Mouse (Mus musculus) hindbrain, embryonic 10.5 days (tissue): ENCODE data around the gene T2. TPM values are rescaled to one million over a fixed set of nuclear protein-coding genes. Genes with fewer than 3 reads are reported as not detected.
"Not testable (repeated sequence)": the region's sequence is repeated elsewhere in the genome, so short reads cannot be mapped to it uniquely, and the experiment has no call there.

Source experiments
- DNase-seq: peaks from one replicate; pipeline ENCODE4 v3.0.0-alpha.2; 2017; ENCODE audit warnings: low spot score
- H3K27ac ChIP-seq: fragments of 300-500 bp; sonication (generic); 2 replicates; pipeline ENCODE4 v1.5.1; 2016; ENCODE audit warnings: mild to moderate bottlenecking, moderate library complexity
- H3K27me3 ChIP-seq: fragments of 300-500 bp; sonication (generic); 2 replicates; pipeline ENCODE4 v1.6.1; 2016; ENCODE audit warnings: mild to moderate bottlenecking; ENCODE audit not compliant: poor library complexity, insufficient read depth, severe bottlenecking
- H3K36me3 ChIP-seq: fragments of 300-500 bp; sonication (generic); 2 replicates; pipeline ENCODE4 v1.6.1; 2016; ENCODE audit warnings: mild to moderate bottlenecking, moderate library complexity
- H3K4me1 ChIP-seq: fragments of 300-500 bp; sonication (generic); replicated peaks from 2 replicates; pipeline ENCODE4 v1.6.1; 2016; ENCODE audit warnings: mild to moderate bottlenecking
- H3K4me3 ChIP-seq: fragments of 300-500 bp; sonication (generic); 2 replicates; pipeline ENCODE4 v1.5.1; 2016; ENCODE audit warnings: mild to moderate bottlenecking, moderate library complexity
- H3K9me3 ChIP-seq: fragments of 300-500 bp; sonication (generic); 2 replicates; pipeline ENCODE4 v1.6.1; 2016; ENCODE audit warnings: mild to moderate bottlenecking, moderate library complexity
- WGBS: fragments of 180-500 bp; shearing (Covaris S2); methylation state at CpG from one replicate; pipeline ENCODE4 v1.1.7; 2016; 5-methylcytosine and 5-hydroxymethylcytosine counted together
- polyA plus RNA-seq: library from polyadenylated mRNA; unstranded; fragments of >200 nt; fragmentation: Nextera tagmentation; extraction: Ambion mirVana; gene quantifications from 2 replicates; pipeline ENCODE4 v1.2.1, GENCODE M21; 2016

T2 gene
- polyA plus RNA-seq, 1 experiment from 2014 or later: 0.82 TPM

- H3K36me3 ChIP-seq: no peaks in the 10 kb centered on the region
- WGBS: 24% methylated on average over 13 of the region's 13 CpGs
- H3K4me3 ChIP-seq: no peak overlapping the region
- peak; percentile 66 for DNase-seq
- H3K4me1 ChIP-seq: peaks cover 71% of the 10 kb centered on the region
- no peaks in the 10 kb centered on the region for H3K9me3 ChIP-seq
- H3K27me3 ChIP-seq: no peaks in the 10 kb centered on the region
- H3K27ac ChIP-seq: peak overlapping the region; percentile 94
Observed at GRCm38 (mm10) chr17:8370634-8371229, 14.9 kb downstream of the T2 start.

GRCm38 (mm10) chr17:8371834-8372233 is 16.0 kb downstream of the T2 start:
- Histone ChIP-seq H3K27ac (peak overlapping the region; percentile 94), H3K4me3 (peak overlapping the region; percentile 51), H3K27me3 (no peaks in the 10 kb centered on the region), H3K36me3 (no peaks in the 10 kb centered on the region), H3K9me3 (no peaks in the 10 kb centered on the region), H3K4me1 (peaks cover 65% of the 10 kb centered on the region)
- peak; percentile 92 for DNase-seq
- WGBS: 0% methylated on average over 7 of the region's 7 CpGs

- Histone ChIP-seq H3K9me3 (no peaks in the 10 kb centered on the region), H3K4me1 (peaks cover 59% of the 10 kb centered on the region), H3K27me3 (no peaks in the 10 kb centered on the region), H3K4me3 (peak overlapping the region; percentile 51), H3K27ac (peak overlapping the region; percentile 94), H3K36me3 (no peaks in the 10 kb centered on the region)
- WGBS: 3% methylated on average over 18 of the region's 18 CpGs
- peak; percentile 86 for DNase-seq
Observed at GRCm38 (mm10) chr17:8372286-8373046, 16.7 kb downstream of the T2 start.

GRCm38 (mm10) chr17:8377298-8377697 is 21.5 kb downstream of the T2 start:
- 63% methylated on average over 5 of the region's 5 CpGs for WGBS

GRCm38 (mm10) chr17:8385441-8385840 is 29.6 kb downstream of the T2 start:
- H3K4me1 ChIP-seq: peaks cover 15% of the 10 kb centered on the region
- H3K36me3 ChIP-seq: no peaks in the 10 kb centered on the region
- WGBS: 92% methylated on average over 2 of the region's 2 CpGs
- peaks cover 38% of the 10 kb centered on the region for H3K27me3 ChIP-seq
- H3K27ac ChIP-seq: no peak overlapping the region
- 0 out of 2 replicates have a peak, but pooled peaks cover 3% of the 10 kb centered on the region for H3K9me3 ChIP-seq
- DNase-seq: no peak
- H3K4me3 ChIP-seq: no peak overlapping the region

More at GRCm38 (mm10) chr17:8377298-8377697, 21.5 kb downstream of the T2 start:
- DNase-seq: no peak
- no peak overlapping the region for H3K4me3 ChIP-seq
- 0 out of 2 replicates have a peak, but pooled peaks cover 3% of the 10 kb centered on the region for H3K9me3 ChIP-seq
- no peaks in the 10 kb centered on the region for H3K27me3 ChIP-seq
- H3K27ac ChIP-seq: no peak overlapping the region
- no peaks in the 10 kb centered on the region for H3K36me3 ChIP-seq
- peaks cover 13% of the 10 kb centered on the region for H3K4me1 ChIP-seq

GRCm38 (mm10) chr17:8388463-8388862 is 32.7 kb downstream of the T2 start:
- no peaks in the 10 kb centered on the region for H3K9me3 ChIP-seq
- H3K27me3 ChIP-seq: peaks cover 55% of the 10 kb centered on the region
- no peak overlapping the region for H3K27ac ChIP-seq
- DNase-seq: peak; percentile 55
- WGBS: 2% methylated on average over 13 of the region's 13 CpGs
- peaks cover 15% of the 10 kb centered on the region for H3K4me1 ChIP-seq
- peak overlapping the region; percentile 38; the same call in 1 of the 2 replicates for H3K4me3 ChIP-seq
- no peaks in the 10 kb centered on the region for H3K36me3 ChIP-seq

GRCm38 (mm10) chr17:8388990-8389789 is 33.4 kb downstream of the T2 start:
- Histone ChIP-seq H3K4me1 (peaks cover 15% of the 10 kb centered on the region), H3K27me3 (peaks cover 55% of the 10 kb centered on the region), H3K27ac (no peak overlapping the region), H3K9me3 (no peaks in the 10 kb centered on the region), H3K4me3 (peak overlapping the region; percentile 38), H3K36me3 (no peaks in the 10 kb centered on the region)
- DNase-seq: no peak
- under 1% methylated on average over 28 of the region's 28 CpGs for WGBS

GRCm38 (mm10) chr17:8389790-8390095 is 34.0 kb downstream of the T2 start:
- Histone ChIP-seq H3K36me3 (no peaks in the 10 kb centered on the region), H3K4me1 (peaks cover 15% of the 10 kb centered on the region), H3K27me3 (peaks cover 55% of the 10 kb centered on the region), H3K27ac (no peak overlapping the region), H3K4me3 (no peak overlapping the region; the same call in 1 of the 2 replicates), H3K9me3 (no peaks in the 10 kb centered on the region)
- 5% methylated on average over 10 of the region's 10 CpGs for WGBS
- no peak for DNase-seq

GRCm38 (mm10) chr17:8390487-8390886 is 34.7 kb downstream of the T2 start:
- no peak overlapping the region for H3K4me3 ChIP-seq
- WGBS: 49% methylated on average over 4 of the region's 4 CpGs
- no peak overlapping the region for H3K27ac ChIP-seq
- DNase-seq: no peak
- H3K27me3 ChIP-seq: peaks cover 55% of the 10 kb centered on the region
- no peaks in the 10 kb centered on the region for H3K9me3 ChIP-seq
- H3K36me3 ChIP-seq: no peaks in the 10 kb centered on the region
- peaks cover 15% of the 10 kb centered on the region for H3K4me1 ChIP-seq

GRCm38 (mm10) chr17:8396371-8396770 is 40.6 kb downstream of the T2 start:
- DNase-seq: peak; percentile 38
- H3K27me3 ChIP-seq: peaks cover 10% of the 10 kb centered on the region
- no peak overlapping the region for H3K27ac ChIP-seq
- H3K36me3 ChIP-seq: no peaks in the 10 kb centered on the region
- no peaks in the 10 kb centered on the region for H3K4me1 ChIP-seq
- 51% methylated on average over 4 of the region's 4 CpGs for WGBS
- no peaks in the 10 kb centered on the region for H3K9me3 ChIP-seq
- no peak overlapping the region for H3K4me3 ChIP-seq

- Histone ChIP-seq H3K4me3 (no peak overlapping the region), H3K27me3 (0 out of 2 replicates have a peak, but pooled peaks cover 3% of the 10 kb centered on the region), H3K4me1 (no peaks in the 10 kb centered on the region), H3K9me3 (no peaks in the 10 kb centered on the region), H3K27ac (peak overlapping the region; percentile 40; the same call in 1 of the 2 replicates), H3K36me3 (no peaks in the 10 kb centered on the region)
- DNase-seq: no peak
- 80% methylated on average over 2 of the region's 2 CpGs for WGBS
Observed at GRCm38 (mm10) chr17:8397946-8398345, 42.2 kb downstream of the T2 start.

GRCm38 (mm10) chr17:8403932-8404331 is 48.1 kb downstream of the T2 start:
- H3K36me3 ChIP-seq, DNase-seq, H3K27ac ChIP-seq, H3K9me3 ChIP-seq, H3K4me3 ChIP-seq: not testable (repeated sequence)
- peaks cover 12% of the 10 kb centered on the region for H3K27me3 ChIP-seq
- H3K4me1 ChIP-seq: peaks cover 24% of the 10 kb centered on the region
- 61% methylated on average over 8 of the region's 8 CpGs for WGBS
